Mouse (Mus musculus) intestine, embryonic 16.5 days (tissue): Measurements from ENCODE around the gene Pde7b. TPM values are rescaled to one million over a fixed set of nuclear protein-coding genes. Genes with fewer than 3 reads are reported as not detected.

ENCODE experiments used
- ATAC-seq: fragments of 200-750 bp; cut with Nextera tagmentation; 2 replicates; pipeline ENCODE4 v1.8.0; 2017; ENCODE audit warnings: moderate TSS enrichment, moderate library complexity
- H3K27ac ChIP-seq: fragments of 300-500 bp; sonication (generic); 2 replicates; pipeline ENCODE4 v1.5.1; 2014; ENCODE audit warnings: mild to moderate bottlenecking, low read length
- H3K27me3 ChIP-seq: fragments of 300-500 bp; sonication (generic); replicated peaks from 2 replicates; pipeline ENCODE4 v1.6.1; 2014; ENCODE audit warnings: low read length, control low read depth, mixed read lengths; ENCODE audit not compliant: control insufficient read depth, insufficient read depth
- H3K36me3 ChIP-seq: fragments of 300-500 bp; sonication (generic); 2 replicates; pipeline ENCODE4 v1.6.1; 2014; ENCODE audit warnings: low read length, control low read depth; ENCODE audit not compliant: control insufficient read depth, insufficient read depth
- H3K4me1 ChIP-seq: fragments of 300-500 bp; sonication (generic); 2 replicates; pipeline ENCODE4 v1.6.1; 2014; ENCODE audit warnings: low read length, control low read depth, mixed read lengths; ENCODE audit not compliant: control insufficient read depth, insufficient read depth
- H3K4me2 ChIP-seq: fragments of 300-500 bp; sonication (generic); 2 replicates; pipeline ENCODE4 v1.6.1; 2014; ENCODE audit warnings: low read depth, low read length, control low read depth
- H3K4me3 ChIP-seq: fragments of 300-500 bp; sonication (generic); 2 replicates; pipeline ENCODE4 v1.5.1; 2014; ENCODE audit warnings: mild to moderate bottlenecking, low read length
- H3K9ac ChIP-seq: fragments of 300-500 bp; sonication (generic); 2 replicates; pipeline ENCODE4 v1.6.1; 2014; ENCODE audit warnings: low read depth, low read length
- H3K9me3 ChIP-seq: fragments of 300-500 bp; sonication (generic); 2 replicates; pipeline ENCODE4 v1.6.1; 2016; ENCODE audit warnings: low read length, control low read depth; ENCODE audit not compliant: control insufficient read depth
- WGBS: fragments of 180-500 bp; shearing (Covaris S2); extraction: QIAGEN DNeasy Blood & Tissue Kit; methylation state at CpG from one replicate; pipeline ENCODE4 v1.1.7; 2014; 5-methylcytosine and 5-hydroxymethylcytosine counted together
- polyA plus RNA-seq: library from polyadenylated mRNA; unstranded; fragments of >200 nt; fragmentation: Nextera tagmentation; extraction: Ambion mirVana; gene quantifications from 2 replicates; pipeline ENCODE4 v1.2.1, GENCODE M21; 2015

Gene Pde7b
- polyA plus RNA-seq, 1 experiment from 2014 or later, result 2.0 TPM

DNA sequence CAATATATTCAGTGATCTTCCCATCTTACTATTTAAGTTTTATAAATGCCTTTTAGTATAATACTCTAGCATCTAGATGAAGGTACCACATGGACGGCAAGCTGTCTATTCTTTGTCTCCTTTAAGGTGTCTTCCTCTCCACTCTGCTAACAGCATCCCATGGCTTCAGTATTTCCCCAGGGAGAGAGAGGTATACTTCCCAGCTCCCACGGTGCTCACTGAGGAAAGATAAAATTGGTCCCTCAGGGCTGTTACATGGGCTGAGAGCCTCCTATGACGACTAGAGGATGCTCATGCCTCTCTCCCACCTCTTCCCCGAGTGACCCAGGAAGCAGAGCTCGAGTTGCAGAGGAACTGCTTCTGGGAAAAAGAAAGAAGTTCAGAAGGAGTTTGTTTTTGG lies 130.9 kb downstream of the Pde7b start:
- Histone ChIP-seq H3K27me3 (no peaks in the 10 kb centered on the region), H3K9ac (no peak overlapping the region), H3K4me3 (no peak overlapping the region), H3K27ac (no peak overlapping the region), H3K4me1 (no peaks in the 10 kb centered on the region), H3K36me3 (no peaks in the 10 kb centered on the region), H3K4me2 (no peak overlapping the region), H3K9me3 (no peaks in the 10 kb centered on the region)
- 52% methylated on average over 5 of the region's 5 CpGs for WGBS
- ATAC-seq, result no peak

DNA sequence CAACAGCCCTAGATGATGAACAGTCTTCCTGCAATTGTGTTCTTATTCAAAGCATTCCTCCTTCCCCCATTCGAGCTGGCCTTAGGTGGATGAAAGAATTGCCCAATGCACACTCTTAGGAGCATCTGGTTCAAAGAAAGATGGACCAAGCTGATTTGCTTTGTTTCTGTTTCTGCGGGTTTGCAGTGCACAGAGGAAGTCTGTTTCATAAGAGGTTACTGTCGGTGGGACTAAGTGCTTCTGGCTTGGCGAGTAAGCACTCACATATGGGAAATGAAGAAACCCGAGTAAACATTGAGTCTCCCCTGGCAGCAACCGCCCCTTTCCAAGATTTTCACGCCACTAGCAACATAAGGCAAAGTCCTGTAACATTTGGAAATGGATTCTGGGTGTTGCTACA lies 134.8 kb downstream of the Pde7b start:
- peak; percentile 11; the same call in 1 of the 2 replicates for ATAC-seq
- WGBS, result 29% methylated on average over 7 of the region's 7 CpGs
- Histone ChIP-seq H3K4me2 (no peak overlapping the region), H3K27ac (no peak overlapping the region), H3K27me3 (no peaks in the 10 kb centered on the region), H3K9me3 (no peaks in the 10 kb centered on the region), H3K36me3 (no peaks in the 10 kb centered on the region), H3K4me3 (no peak overlapping the region), H3K4me1 (no peaks in the 10 kb centered on the region), H3K9ac (no peak overlapping the region)

DNA sequence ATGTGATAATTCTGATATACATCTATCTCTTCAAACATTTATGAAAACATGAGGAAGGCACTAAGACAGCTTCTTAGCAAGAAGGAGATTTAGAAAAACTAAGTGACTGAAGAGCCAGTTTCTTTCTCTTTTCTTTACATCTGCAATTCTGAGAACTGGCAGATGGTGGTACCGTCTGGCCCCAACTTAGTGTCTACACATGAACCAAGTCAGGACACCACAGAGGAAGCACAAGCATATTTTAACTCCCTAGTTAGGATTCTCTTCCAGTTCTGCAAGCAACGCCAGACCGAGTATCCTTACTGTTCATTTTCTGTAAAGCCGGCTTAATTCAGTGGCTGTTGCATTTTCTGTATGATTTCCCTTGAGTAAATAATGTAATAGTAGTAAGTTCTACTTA lies 138.9 kb downstream of the Pde7b start:
- Histone ChIP-seq H3K9me3 (no peaks in the 10 kb centered on the region), H3K4me3 (no peak overlapping the region), H3K27ac (no peak overlapping the region), H3K9ac (no peak overlapping the region), H3K4me2 (no peak overlapping the region), H3K36me3 (no peaks in the 10 kb centered on the region), H3K27me3 (no peaks in the 10 kb centered on the region), H3K4me1 (no peaks in the 10 kb centered on the region)
- WGBS, result 85% methylated on average over 4 of the region's 4 CpGs
- ATAC-seq, result no peak

DNA sequence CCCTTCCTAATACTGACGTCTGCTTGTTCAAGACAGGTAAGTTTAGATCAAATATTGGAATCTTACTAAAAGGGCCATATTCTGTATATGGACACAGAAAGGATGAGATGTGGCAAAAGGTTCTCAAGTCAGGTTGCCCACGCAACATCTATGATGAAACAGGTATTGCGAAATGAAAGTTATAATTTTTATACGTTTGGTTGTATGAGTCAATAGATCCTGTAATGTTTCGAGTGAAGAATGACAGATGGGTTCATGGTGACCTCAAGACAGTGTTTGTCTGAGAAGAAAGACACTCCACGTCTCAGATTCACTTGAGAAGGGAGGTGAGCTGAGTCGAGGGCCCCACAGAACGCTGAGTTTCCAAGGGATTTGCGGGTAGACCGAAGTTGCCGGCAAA lies 149.9 kb downstream of the Pde7b start:
- no peaks in the 10 kb centered on the region for H3K9me3 ChIP-seq
- no peak overlapping the region for H3K4me3 ChIP-seq
- WGBS, result 93% methylated on average over 11 of the region's 11 CpGs
- H3K4me2 ChIP-seq, result no peak overlapping the region
- no peak for ATAC-seq
- H3K9ac ChIP-seq, result no peak overlapping the region
- no peak overlapping the region for H3K27ac ChIP-seq
- H3K27me3 ChIP-seq, result no peaks in the 10 kb centered on the region
- no peaks in the 10 kb centered on the region for H3K4me1 ChIP-seq
- H3K36me3 ChIP-seq, result no peaks in the 10 kb centered on the region

DNA sequence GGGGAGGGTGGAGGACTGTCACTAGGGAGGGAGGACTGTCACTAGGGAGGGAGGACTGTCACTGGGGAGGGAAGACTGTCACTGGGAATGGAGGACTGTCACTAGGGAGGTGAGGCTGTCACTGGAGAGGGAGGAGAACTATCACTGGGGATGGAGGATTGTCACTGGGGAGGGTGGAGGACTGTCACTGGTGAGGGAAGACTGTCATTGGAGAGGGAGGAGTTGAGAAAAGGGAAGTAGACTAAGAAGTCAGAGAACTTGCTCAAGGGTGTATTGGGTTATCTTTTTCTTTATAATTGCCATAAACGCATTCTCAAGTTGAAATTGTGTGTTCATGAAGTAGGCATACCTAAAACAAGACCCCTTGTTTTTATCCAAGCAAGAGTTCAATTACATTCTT lies 150.5 kb downstream of the Pde7b start:
- Histone ChIP-seq H3K9ac (no peak overlapping the region), H3K9me3 (no peaks in the 10 kb centered on the region), H3K4me3 (no peak overlapping the region), H3K27ac (no peak overlapping the region), H3K4me1 (no peaks in the 10 kb centered on the region), H3K36me3 (no peaks in the 10 kb centered on the region), H3K27me3 (no peaks in the 10 kb centered on the region), H3K4me2 (no peak overlapping the region)
- ATAC-seq, result no peak
- 84% methylated on average over 1 of the region's 1 CpGs for WGBS

DNA sequence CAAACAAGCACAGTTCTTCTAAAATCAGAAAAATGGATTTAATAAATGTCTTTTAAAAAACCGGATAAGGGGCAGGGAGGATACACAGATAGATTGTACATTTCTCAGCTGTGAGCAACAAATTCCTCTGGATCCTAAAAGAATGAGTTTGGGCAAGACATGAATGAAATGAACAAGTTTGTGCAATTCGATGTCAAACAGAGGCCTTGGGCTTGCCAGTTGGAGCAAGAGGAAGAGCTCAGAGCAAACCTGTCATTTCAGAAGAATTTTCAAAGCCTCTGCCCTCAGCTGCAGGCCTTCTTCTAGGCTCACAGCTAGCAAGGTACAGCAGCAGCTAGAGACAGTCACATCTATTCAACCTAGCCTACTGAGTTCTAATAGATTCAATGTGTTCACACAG lies 153.4 kb downstream of the Pde7b start:
- WGBS, result 76% methylated on average over 2 of the region's 2 CpGs

DNA sequence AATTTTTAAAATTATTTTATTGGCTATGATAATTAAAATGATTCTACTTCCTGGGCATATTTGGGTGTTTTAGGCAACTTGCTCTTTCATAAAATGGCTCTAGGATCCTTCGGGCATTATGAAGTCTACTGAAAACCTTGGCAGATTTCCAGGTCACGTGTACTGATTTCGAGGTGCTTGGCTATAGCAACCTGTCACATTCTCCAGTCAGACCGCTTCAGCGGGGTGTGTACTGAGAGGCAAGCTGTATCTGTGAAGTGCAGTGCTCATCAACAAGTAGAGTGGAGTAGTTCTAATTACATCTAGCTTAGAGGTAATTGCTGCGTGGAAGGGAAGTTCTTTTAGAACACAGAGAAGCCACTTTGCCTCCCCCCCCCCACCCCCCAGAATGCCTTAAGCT lies 156.2 kb downstream of the Pde7b start:
- H3K36me3 ChIP-seq, result no peaks in the 10 kb centered on the region
- no peak overlapping the region for H3K4me2 ChIP-seq
- no peak overlapping the region for H3K9ac ChIP-seq
- no peaks in the 10 kb centered on the region for H3K4me1 ChIP-seq
- WGBS, result 83% methylated on average over 6 of the region's 6 CpGs
- H3K4me3 ChIP-seq, result no peak overlapping the region
- ATAC-seq, result no peak
- no peaks in the 10 kb centered on the region for H3K9me3 ChIP-seq
- no peaks in the 10 kb centered on the region for H3K27me3 ChIP-seq
- H3K27ac ChIP-seq, result no peak overlapping the region

More for the DNA sequence above, 153.4 kb downstream of the Pde7b start:
- H3K36me3 ChIP-seq, result no peaks in the 10 kb centered on the region
- H3K9me3 ChIP-seq, result no peaks in the 10 kb centered on the region
- H3K4me2 ChIP-seq, result no peak overlapping the region
- no peak overlapping the region for H3K9ac ChIP-seq
- no peaks in the 10 kb centered on the region for H3K27me3 ChIP-seq
- no peak overlapping the region for H3K4me3 ChIP-seq
- no peak for ATAC-seq
- no peaks in the 10 kb centered on the region for H3K4me1 ChIP-seq
- H3K27ac ChIP-seq, result no peak overlapping the region

DNA sequence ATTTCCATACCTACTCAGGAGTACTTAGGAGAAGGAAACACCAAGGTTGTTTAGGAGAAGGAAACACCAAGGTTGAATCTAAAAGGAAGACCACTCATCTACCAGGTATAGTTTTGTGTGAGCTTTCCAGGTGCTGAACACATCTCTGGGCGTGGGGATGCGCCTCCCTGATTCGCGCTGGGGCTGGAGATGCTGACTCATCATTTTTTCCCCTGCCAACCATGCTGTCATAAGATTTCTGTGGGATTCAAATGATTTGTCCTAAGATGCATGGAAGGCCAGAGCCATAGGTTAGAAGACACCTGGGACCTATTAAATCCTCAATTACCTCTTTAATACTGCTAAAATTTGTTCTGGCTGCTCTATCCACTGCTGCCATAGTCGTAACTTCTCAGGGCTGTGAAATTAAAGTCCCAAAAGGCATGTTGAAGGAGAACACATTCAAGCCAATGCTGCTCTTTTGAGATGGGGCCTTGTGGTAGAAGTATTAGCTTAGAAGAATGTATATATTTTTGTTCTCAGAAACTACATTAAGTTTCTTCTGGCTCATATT lies 157.1 kb downstream of the Pde7b start:
- H3K4me1 ChIP-seq, result no peaks in the 10 kb centered on the region
- no peaks in the 10 kb centered on the region for H3K36me3 ChIP-seq
- H3K9ac ChIP-seq, result no peak overlapping the region
- H3K9me3 ChIP-seq, result no peaks in the 10 kb centered on the region
- no peak overlapping the region for H3K4me3 ChIP-seq
- 91% methylated on average over 5 of the region's 5 CpGs for WGBS
- no peak overlapping the region for H3K27ac ChIP-seq
- no peak overlapping the region for H3K4me2 ChIP-seq
- H3K27me3 ChIP-seq, result no peaks in the 10 kb centered on the region
- ATAC-seq, result no peak

DNA sequence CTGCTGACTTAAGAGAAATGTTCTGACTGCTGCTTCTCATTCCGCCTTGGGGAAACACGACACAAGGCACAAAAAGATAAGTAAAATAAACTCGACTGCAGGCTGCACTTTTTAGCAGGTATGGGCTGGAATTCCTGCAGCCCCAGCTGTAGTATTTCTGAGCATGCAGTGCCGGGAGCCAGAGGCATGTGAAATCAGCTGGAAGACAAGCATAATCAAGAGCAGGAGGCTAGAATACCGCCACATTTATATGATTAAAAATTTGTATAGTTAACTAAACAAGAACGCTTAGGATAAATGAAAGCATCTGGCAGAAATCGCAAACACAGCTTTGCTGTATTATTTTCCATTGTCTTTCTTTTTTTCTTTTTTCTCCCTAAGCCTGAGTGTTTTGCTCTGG lies 168.4 kb downstream of the Pde7b start:
- no peak for ATAC-seq
- Histone ChIP-seq H3K4me2 (no peak overlapping the region), H3K9ac (no peak overlapping the region), H3K36me3 (no peaks in the 10 kb centered on the region), H3K4me1 (no peaks in the 10 kb centered on the region), H3K4me3 (no peak overlapping the region), H3K9me3 (no peaks in the 10 kb centered on the region), H3K27ac (no peak overlapping the region), H3K27me3 (no peaks in the 10 kb centered on the region)
- 45% methylated on average over 7 of the region's 7 CpGs for WGBS

DNA sequence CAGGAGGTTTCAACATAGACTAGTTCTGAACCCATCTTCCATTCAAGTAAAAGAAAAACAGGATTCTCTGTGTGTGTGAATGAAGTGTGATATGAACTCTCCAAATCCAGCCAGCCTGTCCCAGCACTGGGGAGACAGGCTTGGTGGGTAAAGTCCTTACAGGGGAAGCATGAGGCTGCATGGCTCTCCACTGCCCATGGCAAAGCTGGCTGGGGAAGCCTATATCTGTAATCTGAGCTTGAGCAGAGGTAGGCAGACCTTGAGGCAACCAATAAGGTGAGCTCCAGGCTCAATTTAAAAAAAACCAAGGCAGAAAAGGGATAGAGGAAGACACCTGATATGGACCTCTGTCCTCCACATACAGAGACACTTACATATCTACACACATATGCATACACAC lies 173.5 kb downstream of the Pde7b start:
- no peaks in the 10 kb centered on the region for H3K36me3 ChIP-seq

More for the DNA sequence above, 173.5 kb downstream of the Pde7b start:
- Histone ChIP-seq H3K4me3 (no peak overlapping the region), H3K27me3 (no peaks in the 10 kb centered on the region), H3K4me1 (peaks cover 20% of the 10 kb centered on the region), H3K4me2 (no peak overlapping the region), H3K9me3 (no peaks in the 10 kb centered on the region), H3K27ac (no peak overlapping the region), H3K9ac (no peak overlapping the region)
- ATAC-seq, result no peak
